Mouse (Mus musculus) layer of hippocampus, adult 9-11 months (tissue): ENCODE results near the gene Lrrc43.
A peak's percentile ranks its signal among the peaks of the same experiment; 100 is the strongest.
"Not testable (repeated sequence)": the region's sequence is repeated elsewhere in the genome, so short reads cannot be mapped to it uniquely, and the experiment has no call there.

ENCODE experiments used
- DNase-seq: peaks from one replicate; pipeline ENCODE4 v3.0.0; 2022

Lrrc43 gene

DNA sequence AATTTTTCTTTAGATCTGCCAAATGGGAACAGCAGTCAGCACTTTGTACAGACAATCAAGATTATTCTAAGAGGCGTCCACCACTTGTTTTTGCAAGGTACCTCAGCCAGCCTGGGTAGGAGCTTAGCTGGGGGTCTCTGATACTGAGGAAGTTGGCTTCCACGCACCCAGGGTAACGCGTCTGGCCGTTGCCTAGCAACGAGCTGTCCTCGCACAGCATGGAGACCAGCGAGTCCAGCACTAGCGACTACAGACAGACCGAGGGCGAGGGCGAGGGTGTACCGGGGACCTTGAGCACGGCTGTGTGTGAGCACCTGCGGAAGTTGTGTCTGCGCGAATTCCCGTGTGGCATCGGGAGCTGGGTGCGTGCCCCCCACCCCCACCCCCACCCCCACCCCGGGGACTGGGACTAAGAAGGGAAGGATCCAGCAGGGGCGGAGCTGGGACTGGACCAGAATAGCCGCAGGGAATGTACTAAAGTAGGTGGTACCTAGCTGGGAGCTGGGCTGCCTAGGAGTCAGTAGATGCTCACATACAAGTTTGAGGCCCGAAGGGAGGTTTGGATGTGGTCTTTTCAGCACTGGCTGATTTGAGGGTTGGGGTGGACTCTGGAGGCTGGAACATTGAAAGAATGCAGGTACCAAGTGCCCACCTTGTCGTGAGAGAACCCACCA, at the start of gene Lrrc43, which contains the start of gene Il31:
TSS of gene Lrrc43 (plus strand) at position 194 of the 674 bp plus-strand sequence.
TSS of gene Il31 (minus strand) at position 378 of the 674 bp plus-strand sequence.
- DNase-seq, result no peak

DNA sequence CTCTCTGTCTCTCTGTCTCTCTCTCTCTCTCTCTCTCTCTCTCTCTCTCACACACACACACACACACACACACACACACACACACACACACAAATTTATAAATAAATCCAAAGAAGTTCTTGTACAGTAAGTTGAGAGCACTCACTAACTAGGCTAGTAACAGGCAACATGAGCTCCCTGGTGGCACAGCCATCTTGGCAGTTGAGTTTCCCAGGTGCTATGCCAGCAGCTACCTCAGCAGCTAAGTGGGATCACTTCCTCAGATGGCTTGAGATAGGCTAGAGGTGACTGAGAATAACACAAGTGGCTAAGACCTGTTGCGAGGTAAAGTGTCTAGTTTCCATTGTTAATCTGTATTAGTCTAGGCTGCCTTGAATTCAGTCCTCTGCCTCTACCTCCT, 49.8 kb upstream of the Lrrc43 start:
- no peak for DNase-seq

DNA sequence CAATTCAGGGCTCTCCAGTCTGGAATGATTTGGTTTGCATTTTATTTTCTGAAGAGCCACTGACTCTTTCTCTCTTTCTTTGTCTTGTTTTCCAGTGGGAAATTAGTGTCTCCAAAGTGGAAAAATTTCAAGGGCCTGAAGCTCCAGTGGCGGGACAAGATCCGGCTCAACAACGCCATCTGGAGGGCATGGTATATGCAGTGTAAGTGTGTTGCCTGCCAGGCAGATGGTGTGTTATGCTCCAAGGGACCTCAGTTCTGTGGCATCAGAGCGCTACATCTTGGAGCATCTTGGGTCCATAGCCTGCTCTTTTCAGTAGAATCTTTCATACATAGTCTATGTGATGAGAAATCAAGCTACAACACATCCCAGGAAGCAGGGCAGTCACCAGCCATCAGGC, 49.2 kb upstream of the Lrrc43 start:
- DNase-seq, result no peak

DNA sequence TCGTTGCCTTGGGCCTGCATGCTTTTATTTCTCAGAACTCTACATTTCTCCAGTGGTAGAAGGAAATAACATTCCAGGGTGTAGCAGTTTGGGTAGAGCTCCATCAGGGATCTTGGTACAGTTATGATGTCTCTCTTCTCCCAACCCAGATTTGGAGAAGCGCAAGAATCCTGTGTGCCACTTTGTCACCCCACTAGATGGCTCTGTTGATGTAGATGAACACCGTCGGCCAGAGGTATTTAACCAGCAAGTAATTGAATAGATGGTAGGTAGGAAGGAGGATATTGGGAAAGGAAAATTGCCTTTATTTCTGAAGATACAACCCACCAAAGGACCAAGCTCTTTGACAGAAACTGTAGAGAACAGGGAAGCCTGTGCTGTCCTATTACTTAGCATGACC, 48.4 kb upstream of the Lrrc43 start:
- DNase-seq, result no peak

DNA sequence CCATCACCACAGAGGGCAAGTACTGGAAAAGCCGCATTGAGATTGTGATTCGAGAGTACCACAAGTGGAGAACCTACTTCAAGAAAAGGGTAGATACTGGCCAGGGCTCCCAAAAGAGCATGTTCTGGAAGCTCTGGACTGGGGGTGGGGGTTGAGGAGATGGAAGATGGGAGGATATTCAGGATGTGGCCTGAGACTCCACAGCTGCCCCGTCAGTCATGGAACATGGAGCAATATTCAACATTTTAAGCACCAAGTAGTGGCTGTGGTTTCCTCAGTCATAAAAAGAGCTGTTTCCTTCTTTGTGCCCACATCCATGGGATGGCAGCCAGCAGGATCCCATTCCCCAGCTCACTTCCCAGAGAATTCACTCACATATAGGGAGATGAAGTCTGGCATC, 46.8 kb upstream of the Lrrc43 start:
- no peak for DNase-seq

DNA sequence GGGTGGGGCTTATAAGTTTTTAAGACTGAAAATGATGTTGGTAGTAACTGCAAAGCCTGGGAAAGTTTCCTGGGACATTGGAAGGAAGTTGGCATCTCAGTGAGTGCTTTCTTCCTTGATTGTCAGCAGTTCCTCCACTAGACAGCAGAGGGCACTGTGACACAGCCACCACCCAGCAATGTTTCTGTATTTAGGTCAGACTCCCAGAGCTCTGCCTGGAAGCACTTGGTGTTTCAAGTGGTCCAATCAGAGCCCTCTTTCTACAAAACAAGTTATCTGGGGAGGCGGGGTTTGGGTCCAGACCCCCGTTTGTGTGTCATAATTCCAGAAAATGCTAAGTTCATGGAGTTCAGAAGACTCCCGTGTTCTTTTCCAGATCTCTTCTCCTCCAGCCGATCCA, 45.0 kb upstream of the Lrrc43 start:
- DNase-seq, result peak; percentile 59

DNA sequence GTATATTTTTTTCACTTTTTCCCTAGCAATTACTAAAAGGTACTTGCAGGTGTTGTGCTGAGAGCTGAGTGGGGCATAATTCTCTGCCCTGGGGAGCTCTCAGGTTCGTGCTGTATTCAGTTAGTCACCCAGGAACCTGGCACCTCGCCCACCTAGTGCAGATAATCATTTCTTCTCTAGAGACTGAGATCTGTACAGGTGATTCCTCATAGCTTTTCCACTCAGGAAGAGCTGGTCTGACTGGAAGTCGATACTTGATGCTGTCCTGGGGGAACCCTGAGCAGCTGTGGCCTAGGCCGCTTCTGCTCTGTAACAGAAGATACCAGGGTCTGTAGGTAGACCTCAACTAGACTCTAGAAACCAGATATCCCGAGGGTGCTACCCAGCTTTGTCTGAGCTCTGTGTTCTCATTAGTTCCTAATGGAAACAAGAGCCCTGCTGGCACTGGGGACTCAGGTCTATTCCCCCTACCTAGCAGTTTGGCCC, 44.2 kb upstream of the Lrrc43 start:
- no peak for DNase-seq

DNA sequence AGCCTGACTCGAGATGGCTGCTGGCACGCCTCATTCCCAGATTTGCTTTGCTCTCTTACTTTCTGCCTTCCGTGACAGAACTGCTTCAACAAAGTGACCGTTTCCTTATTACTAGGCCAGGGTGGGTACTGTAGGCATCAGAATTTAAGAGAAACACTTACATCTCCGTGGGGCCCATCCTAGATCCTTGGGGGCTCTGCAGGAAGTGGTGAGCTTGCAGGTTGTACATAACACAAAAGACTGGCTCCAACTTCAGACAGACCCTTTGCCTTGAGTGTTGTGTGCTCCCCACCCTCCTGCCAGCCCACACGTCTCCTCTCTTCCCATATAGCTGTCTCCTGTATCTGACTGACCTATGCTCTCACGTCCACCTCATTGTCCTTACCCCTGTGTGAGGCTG, 37.2 kb upstream of the Lrrc43 start:
- no peak for DNase-seq

DNA sequence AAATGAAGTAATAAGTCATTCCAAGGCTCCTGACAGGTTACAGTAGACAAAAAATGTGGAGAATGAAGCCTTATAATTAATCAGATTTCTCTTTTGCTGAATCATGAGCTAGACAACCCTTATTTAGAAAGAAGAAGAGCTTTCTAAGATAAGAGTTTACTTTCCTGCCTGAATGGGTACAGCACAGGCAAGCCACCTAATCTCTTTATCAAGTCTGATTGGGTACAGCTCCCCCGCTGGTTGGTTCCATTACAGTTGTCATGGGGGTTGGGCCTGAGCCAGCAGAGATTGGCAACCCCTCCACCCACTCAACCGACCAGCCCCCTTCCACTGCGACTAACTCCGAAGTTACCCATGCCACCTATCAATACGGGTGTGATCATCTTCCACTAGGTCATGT, 27.7 kb upstream of the Lrrc43 start:
- no peak for DNase-seq

DNA sequence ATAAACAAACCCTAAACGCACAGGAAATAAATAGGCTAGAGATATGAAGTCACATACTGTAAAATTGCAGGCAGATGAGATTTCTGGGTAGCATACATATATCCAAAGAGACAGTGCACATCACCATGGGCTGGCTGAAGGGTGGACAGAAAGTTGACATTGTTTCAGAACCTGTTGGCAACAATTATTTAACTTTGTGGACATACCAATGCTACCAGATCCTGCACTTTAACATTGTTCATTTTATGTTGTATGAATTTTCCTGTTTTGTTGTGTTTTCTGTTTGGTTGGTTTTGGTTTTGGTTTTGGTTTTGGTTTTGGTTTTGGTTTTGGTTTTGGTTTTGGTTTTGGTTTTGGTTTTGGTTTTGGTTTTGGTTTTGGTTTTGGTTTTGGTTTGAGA, 24.5 kb upstream of the Lrrc43 start:
- no peak for DNase-seq

DNA sequence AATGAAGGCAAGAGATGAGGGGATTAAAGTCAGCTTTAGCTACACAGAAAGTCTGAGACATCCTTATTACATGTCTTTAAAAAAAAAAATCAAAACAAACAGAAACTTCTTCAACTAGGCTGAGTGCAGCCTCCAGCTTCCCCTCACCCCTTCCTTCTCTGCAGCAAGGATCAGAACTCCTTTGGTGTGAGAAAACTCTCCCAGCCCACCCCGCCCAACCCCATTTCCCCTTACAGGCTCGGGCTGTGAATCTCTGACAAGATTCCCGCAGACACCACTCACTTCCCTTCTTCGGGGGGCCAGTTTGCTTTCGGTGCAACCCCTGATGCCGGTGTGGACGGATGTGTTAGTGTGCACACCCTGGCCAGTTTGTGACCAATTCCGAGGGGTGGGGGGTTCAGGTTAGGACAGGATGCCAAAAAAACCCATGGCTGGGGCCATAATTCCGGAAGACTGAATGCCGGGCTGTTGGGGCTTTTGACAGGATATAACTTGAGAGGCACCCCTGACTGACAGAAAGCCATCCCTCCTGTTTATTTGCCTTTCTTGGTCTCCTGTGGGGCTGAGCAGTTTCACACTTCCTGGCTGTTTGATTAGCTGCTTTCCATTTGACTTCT, 18.2 kb upstream of the Lrrc43 start:
- DNase-seq, result no peak

DNA sequence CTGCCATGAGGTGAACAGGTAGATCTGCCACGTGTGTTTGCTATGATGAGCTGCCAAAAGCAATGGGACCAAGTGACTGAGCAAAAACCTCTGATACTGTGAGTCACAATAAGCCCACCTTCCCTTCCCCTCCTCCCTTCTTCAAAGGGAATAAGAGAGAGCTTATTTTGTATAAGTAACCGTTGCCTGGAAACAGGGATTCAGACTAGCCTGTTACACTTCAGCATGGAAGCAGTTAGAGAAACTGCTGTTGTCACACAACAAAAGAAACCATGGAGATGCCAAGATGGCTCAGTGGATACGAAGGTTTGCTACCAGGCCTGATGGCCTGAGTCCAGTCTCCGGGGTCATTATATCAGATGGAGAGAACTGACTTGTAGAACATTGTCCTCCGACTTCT, 15.3 kb upstream of the Lrrc43 start:
- no peak for DNase-seq

DNA sequence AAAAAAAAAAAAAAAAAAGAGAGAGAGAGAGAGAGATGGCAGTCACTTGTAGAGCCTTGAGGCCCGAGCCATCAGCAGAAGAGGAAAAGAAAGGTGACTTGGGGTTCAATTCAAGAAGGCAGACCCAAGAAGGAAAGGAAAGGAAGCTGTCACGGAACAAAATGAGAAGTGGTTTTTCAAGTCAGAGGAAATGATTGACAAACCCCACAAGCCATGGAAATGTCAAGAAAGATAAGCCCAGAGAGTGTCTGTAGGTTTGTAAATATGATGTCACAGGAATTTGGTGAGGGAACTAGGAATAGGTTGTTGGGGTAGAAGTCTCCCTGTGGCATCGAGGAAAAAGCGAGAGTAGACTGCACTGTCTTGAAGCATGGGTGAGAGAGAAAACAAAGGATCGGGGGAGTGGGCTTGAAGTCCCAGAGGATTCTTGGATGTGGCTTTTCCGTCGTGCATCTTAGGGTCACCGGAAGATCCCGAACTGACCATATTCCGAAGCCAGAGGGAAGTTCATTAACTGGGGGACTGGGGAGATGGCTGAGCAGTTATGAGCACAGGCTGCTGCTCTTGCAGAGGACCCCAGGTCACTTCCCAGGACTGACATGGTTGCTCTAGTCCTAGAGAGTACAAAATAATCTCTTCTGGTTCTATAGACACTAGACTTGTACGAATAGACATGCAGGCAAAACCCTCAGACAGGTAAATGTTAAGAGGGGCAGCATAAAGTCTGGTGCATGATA, 1.3 kb upstream of the Lrrc43 start:
- DNase-seq, result no peak

DNA sequence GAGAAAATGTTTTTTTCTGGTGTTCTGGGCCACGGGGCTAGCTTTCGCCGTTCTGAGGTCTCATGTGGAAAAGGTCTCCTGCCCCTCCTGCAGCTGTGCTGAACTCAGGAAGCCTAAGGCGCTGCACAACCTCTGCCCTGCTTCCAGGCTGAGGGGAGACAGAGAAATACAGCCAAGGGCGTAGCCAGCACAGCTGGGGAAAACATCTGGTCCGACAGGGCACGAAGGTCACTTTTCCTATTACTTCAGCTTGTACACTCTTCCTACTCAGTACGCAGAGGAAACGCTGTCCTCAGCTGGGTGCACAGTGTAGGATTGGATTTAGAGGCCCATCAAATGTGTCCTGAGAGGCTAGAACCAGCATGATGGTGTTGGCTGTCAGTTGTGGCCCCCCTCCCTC, 830 bp downstream of the Lrrc43 start:
- DNase-seq, result no peak

DNA sequence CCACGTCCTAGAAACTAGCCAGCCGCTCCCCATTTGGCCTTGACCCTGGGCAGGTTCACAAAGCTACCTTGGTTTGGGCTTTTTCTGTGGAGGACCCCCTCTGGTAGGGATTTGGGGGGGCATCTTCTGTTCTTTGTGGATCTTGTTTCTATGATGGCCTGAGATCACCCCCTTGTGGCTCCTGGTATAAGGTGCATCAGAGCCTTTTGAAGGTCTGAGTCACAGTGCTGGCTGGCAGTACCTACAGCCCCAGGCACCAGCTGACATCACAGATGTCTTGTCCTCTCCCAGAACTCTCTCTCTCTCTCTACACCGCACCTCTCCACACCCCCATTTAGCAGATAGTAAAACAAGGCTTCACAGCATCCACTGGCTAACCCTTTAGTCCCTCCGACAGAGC, 10.6 kb downstream of the Lrrc43 start:
- peak; percentile 71 for DNase-seq

DNA sequence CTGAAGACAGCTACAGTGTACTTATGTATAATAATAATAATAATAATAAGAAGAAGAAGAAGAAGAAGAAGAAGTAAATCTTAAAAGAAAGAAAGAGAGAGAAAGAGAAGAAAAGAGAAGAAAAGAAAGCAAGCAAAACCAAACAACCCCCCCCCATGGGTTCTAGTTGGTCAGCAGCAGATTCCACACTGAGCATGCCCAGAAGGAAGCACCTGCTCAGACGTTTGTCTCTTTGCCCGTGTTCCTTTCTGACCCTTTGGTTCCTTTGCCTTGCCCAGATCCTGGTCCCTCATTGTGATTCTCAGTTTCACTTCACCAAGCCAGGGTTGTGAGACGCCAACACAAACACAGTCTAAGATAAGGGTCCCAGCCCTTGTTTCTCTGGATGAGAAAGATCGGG, 12.9 kb downstream of the Lrrc43 start:
- DNase-seq, result no peak

DNA sequence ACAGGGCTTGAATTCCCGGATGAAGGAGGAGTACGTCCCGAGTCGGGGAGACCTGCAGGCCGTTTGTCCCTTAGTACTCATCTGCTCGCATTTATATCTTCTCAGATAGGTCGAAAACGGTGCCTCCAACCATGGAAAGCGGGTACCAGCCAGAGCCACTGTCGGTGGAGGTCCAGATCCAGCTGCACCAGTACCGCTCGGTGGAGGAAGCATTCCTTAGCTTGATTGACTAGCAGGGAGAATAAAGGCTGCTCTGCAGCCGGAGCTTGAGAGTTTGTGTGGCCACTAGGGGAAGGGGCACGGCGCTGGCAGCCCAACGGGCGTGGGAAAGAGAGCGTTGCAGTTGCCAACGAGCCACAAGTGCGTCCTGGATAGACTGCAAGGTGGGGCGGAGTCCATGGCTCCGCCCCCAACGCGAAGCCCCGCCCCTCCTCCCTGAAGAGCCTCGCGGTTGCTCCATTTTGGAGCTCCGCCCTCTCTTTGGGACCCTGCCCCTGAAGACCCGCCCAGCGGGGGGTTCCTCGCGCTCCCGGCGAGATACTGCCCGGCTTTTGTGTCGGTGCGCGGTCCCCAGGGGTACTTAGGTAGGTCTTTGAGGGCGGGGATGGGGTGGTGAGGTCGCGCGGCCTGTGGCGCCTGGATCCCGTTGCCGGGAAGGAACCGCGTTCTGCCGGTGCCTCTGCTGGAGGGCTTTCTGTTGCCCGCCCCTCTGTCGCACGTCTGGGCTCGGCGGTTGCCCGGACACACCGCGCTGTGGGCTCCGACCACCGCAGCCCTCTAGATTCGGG, 19.0 kb downstream of the Lrrc43 start:
- peak; percentile 84 for DNase-seq

DNA sequence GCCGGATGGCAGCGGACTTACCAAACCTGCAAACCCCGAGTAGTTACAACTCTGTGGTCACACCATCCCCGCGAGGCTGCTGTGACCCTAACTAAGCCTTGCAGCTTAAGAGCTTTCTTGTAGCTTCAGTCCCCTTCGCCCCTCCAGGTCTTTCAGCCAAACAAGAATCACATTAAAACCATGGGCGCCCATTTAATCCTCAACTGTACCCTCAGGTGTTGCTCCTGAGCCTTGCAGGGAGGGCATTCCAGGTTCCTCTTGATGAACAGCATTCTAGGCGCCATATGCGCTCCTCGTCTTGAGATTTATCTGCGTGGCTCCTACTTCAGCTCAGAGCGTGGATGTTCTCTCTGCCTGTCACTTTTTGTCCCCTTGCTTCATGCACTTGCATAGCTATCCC, 19.8 kb downstream of the Lrrc43 start:
- DNase-seq, result no peak

DNA sequence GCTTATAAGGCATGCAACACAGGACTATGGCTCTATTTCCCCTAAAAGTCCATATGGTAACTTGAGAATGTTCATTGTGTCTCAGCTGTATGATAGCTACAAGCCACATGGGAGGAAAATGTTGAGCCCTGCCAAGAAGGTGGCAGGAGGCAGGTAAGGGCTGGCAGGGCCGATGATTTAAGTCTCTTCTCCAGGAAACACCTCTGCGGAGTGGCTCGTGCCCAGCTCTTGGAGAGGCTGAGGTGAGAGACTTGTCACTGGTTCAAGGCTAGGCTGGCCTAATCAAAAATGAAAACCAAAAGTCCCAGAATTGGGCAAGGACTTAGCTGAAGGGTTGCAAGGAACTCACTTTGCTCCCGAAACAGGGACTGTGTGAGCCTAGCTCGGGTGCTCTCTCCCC, 21.1 kb downstream of the Lrrc43 start, which contains the start of gene B3gnt4:
TSS of gene B3gnt4 (plus strand) at position 301 of the 400 bp plus-strand sequence.
- no peak for DNase-seq

DNA sequence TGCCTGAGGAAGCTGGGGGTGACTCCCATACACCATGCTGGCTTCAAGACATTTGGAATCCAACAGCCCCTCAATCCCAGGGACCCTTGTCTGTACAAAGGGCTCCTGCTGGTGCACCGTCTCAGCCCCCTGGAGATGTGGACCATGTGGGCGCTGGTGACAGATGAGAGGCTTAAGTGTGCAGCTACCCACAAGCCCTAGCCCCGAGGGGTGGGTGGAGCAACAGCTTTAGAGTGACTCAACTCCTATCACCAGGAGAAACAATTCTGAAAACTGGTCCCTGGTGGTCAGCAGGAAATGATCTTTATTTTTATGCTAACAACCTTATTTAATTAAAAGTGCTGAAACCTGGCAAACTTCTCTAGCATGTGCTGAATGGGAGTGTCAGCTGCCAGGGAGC, 22.3 kb downstream of the Lrrc43 start:
- not testable (repeated sequence) for DNase-seq

DNA sequence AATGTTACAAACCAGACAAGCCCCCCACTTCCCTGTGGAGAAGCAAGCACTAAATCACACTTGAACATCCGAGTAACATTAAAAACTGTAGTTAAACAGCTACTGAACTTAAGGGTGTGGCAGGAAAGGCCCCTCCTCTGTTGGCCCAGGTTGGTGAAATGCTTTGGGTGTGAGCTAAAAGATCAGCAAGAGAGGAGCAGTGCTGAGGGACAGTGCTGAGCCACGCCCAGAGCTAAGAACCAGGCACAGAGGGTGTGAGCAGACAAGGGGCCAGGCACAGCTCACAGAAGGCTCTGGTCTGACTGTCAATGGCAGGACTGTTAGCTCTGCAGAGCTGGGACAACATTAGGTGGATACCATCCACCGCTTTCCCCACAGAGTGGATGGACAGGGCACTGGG, 23.0 kb downstream of the Lrrc43 start:
- DNase-seq, result no peak

DNA sequence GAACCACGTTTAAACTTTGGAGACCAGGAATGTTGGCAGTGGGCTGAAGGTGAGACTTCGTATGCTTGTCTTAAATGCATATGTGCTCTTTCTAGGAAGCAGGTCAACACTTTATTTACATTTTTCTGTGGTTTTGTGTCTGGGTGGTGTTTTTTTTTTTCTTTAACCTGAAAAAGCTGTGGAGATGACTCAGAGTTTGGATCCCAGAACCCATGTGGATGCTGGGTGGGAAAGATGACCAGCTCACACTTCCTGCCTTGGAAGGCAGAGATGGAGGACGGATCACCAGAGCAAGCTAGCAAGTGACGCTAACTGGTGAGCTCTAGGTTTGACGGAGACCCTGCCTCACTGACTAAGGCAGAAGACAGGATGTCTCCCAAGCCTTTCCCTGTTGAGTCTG, 25.8 kb downstream of the Lrrc43 start:
- DNase-seq, result no peak

DNA sequence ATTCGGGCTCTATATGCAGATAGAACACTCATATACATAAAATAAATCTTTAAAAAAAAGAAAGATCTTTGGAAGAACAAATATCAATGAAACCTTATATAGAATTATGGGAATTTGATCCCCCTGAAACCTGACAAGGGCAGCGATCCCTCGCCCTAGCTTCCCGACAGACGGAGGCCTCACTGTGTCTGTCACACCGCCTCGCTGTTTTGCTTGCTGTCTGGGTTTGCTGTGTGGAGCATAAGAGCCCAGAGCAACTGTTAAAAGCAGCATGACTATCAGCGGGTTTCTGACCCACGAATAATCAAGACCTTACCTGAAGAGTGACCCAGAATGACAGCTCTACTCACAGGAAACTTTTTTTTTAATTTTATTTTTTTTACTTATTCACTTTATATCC, 31.6 kb downstream of the Lrrc43 start:
- DNase-seq, result no peak
